Mouse (Mus musculus) G1E (cell line): ENCODE results near the gene Hist1h4k.
"Not testable (repeated sequence)": the region's sequence is repeated elsewhere in the genome, so short reads cannot be mapped to it uniquely, and the experiment has no call there.

ENCODE experiments used
- CTCF ChIP-seq: IDR thresholded peaks from 2 replicates; pipeline ENCODE4 v1.5.1; 2012; ENCODE audit warnings: low read depth, low read length, inconsistent platforms, mixed read lengths
- GATA1 ChIP-seq: IDR thresholded peaks from 2 replicates; pipeline ENCODE4 v1.6.1; 2012; ENCODE audit warnings: borderline replicate concordance, low read length, inconsistent platforms, mixed read lengths
- GATA2 ChIP-seq: IDR thresholded peaks from 2 replicates; pipeline ENCODE4 v1.6.1; 2012; ENCODE audit warnings: low read depth, low read length, inconsistent platforms, borderline replicate concordance
- POLR2AphosphoS5 ChIP-seq: IDR thresholded peaks from 2 replicates; pipeline ENCODE4 v1.6.1; 2012; ENCODE audit warnings: low read depth, low read length, inconsistent platforms; ENCODE audit not compliant: insufficient replicate concordance

- not testable (repeated sequence) for TF ChIP-seq CTCF, GATA1, POLR2AphosphoS5, GATA2
These were observed 36.8 kb upstream of the Hist1h4k start, which contains the start of the genes Hist1h2an and Hist1h2bp for GRCm38 (mm10) chr13:21786899-21787629.
